Mouse (Mus musculus): Measurements from ENCODE around the gene Syngr4. TPM values are rescaled to one million over a fixed set of nuclear protein-coding genes. Genes with fewer than 3 reads are reported as not detected.

The Syngr4 gene
- total and polyA plus RNA-seq, 2 experiments, result not detected

- TF ChIP-seq CTCF (IDR thresholded peaks at IDR 0.05; ENCODE audit: low read depth, low read length), result no peak
- no peak for TF ChIP-seq POLR2A (IDR thresholded peaks at IDR 0.05; ENCODE audit: extremely low read depth, insufficient read depth, low read length)
- H3K27me3 ChIP-seq (ENCODE audit: control insufficient read depth, insufficient read depth, low read length), result no peaks in the 10 kb centered on the region
- WGBS, result 98% methylated on average over 7 of the region's 7 CpGs
- H3K4me3 ChIP-seq (ENCODE audit: insufficient read depth, low read depth, low read length), result no peak overlapping the region
- H3K9ac ChIP-seq (ENCODE audit: low read depth, low read length), result no peak overlapping the region
- peaks cover 20% of the 10 kb centered on the region; the same call in 1 of the 2 replicates for H3K79me2 ChIP-seq (ENCODE audit: control insufficient read depth, insufficient read depth, low read length)
- H3K27ac ChIP-seq (replicated peaks; ENCODE audit: insufficient read depth, low read depth, low read length), result no peak overlapping the region
- DNase-seq (ENCODE audit: extremely low read depth, low read depth, low spot score), result no peak
- H3K4me1 ChIP-seq (ENCODE audit: control insufficient read depth, insufficient read depth, low read length), result peaks cover 7% of the 10 kb centered on the region
- peaks cover 34% of the 10 kb centered on the region for H3K36me3 ChIP-seq (ENCODE audit: control insufficient read depth, insufficient read depth, low read length)
These were observed 19.6 kb downstream of the Syngr4 start for GRCm38 (mm10) chr7:45876895-45877294.

- WGBS, result under 1% methylated on average over 27 of the region's 28 CpGs
- H3K27ac ChIP-seq (replicated peaks; ENCODE audit: insufficient read depth, low read depth, low read length), result peak overlapping the region; percentile 86
- H3K27me3 ChIP-seq (ENCODE audit: control insufficient read depth, insufficient read depth, low read length), result peaks cover 11% of the 10 kb centered on the region
- peak; percentile 71 for DNase-seq (ENCODE audit: extremely low read depth, low read depth, low spot score)
- peak overlapping the region; percentile 78 for H3K4me3 ChIP-seq (ENCODE audit: insufficient read depth, low read depth, low read length)
- H3K79me2 ChIP-seq (ENCODE audit: control insufficient read depth, insufficient read depth, low read length), result peaks cover 20% of the 10 kb centered on the region; the same call in 1 of the 2 replicates
- peaks cover 7% of the 10 kb centered on the region for H3K4me1 ChIP-seq (ENCODE audit: control insufficient read depth, insufficient read depth, low read length)
- H3K9ac ChIP-seq (ENCODE audit: low read depth, low read length), result peak overlapping the region; percentile 87
- TF ChIP-seq CTCF (IDR thresholded peaks at IDR 0.05; ENCODE audit: low read depth, low read length) (peak; percentile 30), POLR2A (IDR thresholded peaks at IDR 0.05; ENCODE audit: extremely low read depth, insufficient read depth, low read length) (0 out of 2 replicates have a peak, but pooled peaks have one; percentile 38)
- peaks cover 22% of the 10 kb centered on the region for H3K36me3 ChIP-seq (ENCODE audit: control insufficient read depth, insufficient read depth, low read length)
These were observed 23.2 kb downstream of the Syngr4 start for GRCm38 (mm10) chr7:45873061-45873947.

- Histone ChIP-seq H3K36me3 (ENCODE audit: control insufficient read depth, insufficient read depth, low read length) (peaks cover 19% of the 10 kb centered on the region), H3K79me2 (ENCODE audit: control insufficient read depth, insufficient read depth, low read length) (peaks cover 20% of the 10 kb centered on the region; the same call in 1 of the 2 replicates), H3K4me1 (ENCODE audit: control insufficient read depth, insufficient read depth, low read length) (peaks cover 7% of the 10 kb centered on the region), H3K27me3 (ENCODE audit: control insufficient read depth, insufficient read depth, low read length) (peaks cover 16% of the 10 kb centered on the region), H3K9ac (ENCODE audit: low read depth, low read length) (peak within 1 kb of the TSS; percentile 87), H3K27ac (replicated peaks; ENCODE audit: insufficient read depth, low read depth, low read length) (peak within 1 kb of the TSS; percentile 86), H3K4me3 (ENCODE audit: insufficient read depth, low read depth, low read length) (peak within 1 kb of the TSS; percentile 78)
- TF ChIP-seq CTCF (IDR thresholded peaks at IDR 0.05; ENCODE audit: low read depth, low read length) (peak; percentile 97), POLR2A (IDR thresholded peaks at IDR 0.05; ENCODE audit: extremely low read depth, insufficient read depth, low read length) (peak; percentile 67; the same call in 1 of the 2 replicates)
- WGBS, result under 1% methylated on average over 18 of the region's 18 CpGs
- DNase-seq (ENCODE audit: extremely low read depth, low read depth, low spot score), result peak; percentile 79
These were observed 23.9 kb downstream of the Syngr4 start, which contains the start of gene Kdelr1 for GRCm38 (mm10) chr7:45872624-45873023. Gene Kdelr1, plus strand, starts transcription at chr7:45872772.

GRCm38 (mm10) chr7:45870282-45871058, 26.0 kb downstream of the Syngr4 start:
- no peak overlapping the region for H3K9ac ChIP-seq (ENCODE audit: low read depth, low read length)
- peaks cover 16% of the 10 kb centered on the region for H3K27me3 ChIP-seq (ENCODE audit: control insufficient read depth, insufficient read depth, low read length)
- no peak overlapping the region for H3K27ac ChIP-seq (replicated peaks; ENCODE audit: insufficient read depth, low read depth, low read length)
- DNase-seq (ENCODE audit: extremely low read depth, low read depth, low spot score), result no peak
- peaks cover 17% of the 10 kb centered on the region; the same call in 1 of the 2 replicates for H3K79me2 ChIP-seq (ENCODE audit: control insufficient read depth, insufficient read depth, low read length)
- H3K36me3 ChIP-seq (ENCODE audit: control insufficient read depth, insufficient read depth, low read length), result peaks cover 10% of the 10 kb centered on the region
- H3K4me3 ChIP-seq (ENCODE audit: insufficient read depth, low read depth, low read length), result no peak overlapping the region
- TF ChIP-seq POLR2A (IDR thresholded peaks at IDR 0.05; ENCODE audit: extremely low read depth, insufficient read depth, low read length) (no peak), CTCF (IDR thresholded peaks at IDR 0.05; ENCODE audit: low read depth, low read length) (no peak)
- peaks cover 13% of the 10 kb centered on the region for H3K4me1 ChIP-seq (ENCODE audit: control insufficient read depth, insufficient read depth, low read length)
- WGBS, result 9% methylated on average over 30 of the region's 30 CpGs

- H3K36me3 ChIP-seq (ENCODE audit: control insufficient read depth, insufficient read depth, low read length), result peaks cover 5% of the 10 kb centered on the region; the same call in 1 of the 2 replicates
- 19% methylated on average over 11 of the region's 14 CpGs for WGBS
- TF ChIP-seq POLR2A (IDR thresholded peaks at IDR 0.05; ENCODE audit: extremely low read depth, insufficient read depth, low read length) (no peak), CTCF (IDR thresholded peaks at IDR 0.05; ENCODE audit: low read depth, low read length) (no peak)
- peaks cover 16% of the 10 kb centered on the region for H3K27me3 ChIP-seq (ENCODE audit: control insufficient read depth, insufficient read depth, low read length)
- no peak for DNase-seq (ENCODE audit: extremely low read depth, low read depth, low spot score)
- H3K27ac ChIP-seq (replicated peaks; ENCODE audit: insufficient read depth, low read depth, low read length), result no peak overlapping the region
- no peak overlapping the region for H3K4me3 ChIP-seq (ENCODE audit: insufficient read depth, low read depth, low read length)
- peaks cover 13% of the 10 kb centered on the region for H3K4me1 ChIP-seq (ENCODE audit: control insufficient read depth, insufficient read depth, low read length)
- H3K9ac ChIP-seq (ENCODE audit: low read depth, low read length), result no peak overlapping the region
- H3K79me2 ChIP-seq (ENCODE audit: control insufficient read depth, insufficient read depth, low read length), result peaks cover 13% of the 10 kb centered on the region; the same call in 1 of the 2 replicates
These were observed 26.7 kb downstream of the Syngr4 start for GRCm38 (mm10) chr7:45869787-45870186.
